Mouse (Mus musculus): ENCODE data around the gene Kif4.

The Kif4 gene

DNA sequence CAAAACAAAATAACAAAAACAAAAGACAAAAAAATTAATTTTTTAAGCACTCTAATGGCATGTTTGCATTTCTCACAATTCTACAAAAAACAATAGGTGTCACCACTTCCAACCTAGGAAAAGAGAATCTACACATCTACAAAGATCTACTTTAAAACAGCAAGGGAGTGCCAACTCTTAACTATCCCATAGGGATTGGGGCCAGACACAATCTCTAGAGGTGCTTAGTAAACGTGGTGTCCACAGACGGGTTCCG lies at the start of gene Kif4:
Gene Kif4 (plus strand): TSS at position 192 of the 256 bp plus-strand sequence.
- DNase-seq (ENCODE audit: low read depth, low spot score): no peak

- no peak for DNase-seq (ENCODE audit: low read depth, low spot score)
These were observed 30.7 kb upstream of the Kif4 start, which contains the start of gene P2ry4 for GRCm38 (mm10) chrX:100594791-100595190. TSS of gene P2ry4 (minus strand) at chrX:100594869.

DNA sequence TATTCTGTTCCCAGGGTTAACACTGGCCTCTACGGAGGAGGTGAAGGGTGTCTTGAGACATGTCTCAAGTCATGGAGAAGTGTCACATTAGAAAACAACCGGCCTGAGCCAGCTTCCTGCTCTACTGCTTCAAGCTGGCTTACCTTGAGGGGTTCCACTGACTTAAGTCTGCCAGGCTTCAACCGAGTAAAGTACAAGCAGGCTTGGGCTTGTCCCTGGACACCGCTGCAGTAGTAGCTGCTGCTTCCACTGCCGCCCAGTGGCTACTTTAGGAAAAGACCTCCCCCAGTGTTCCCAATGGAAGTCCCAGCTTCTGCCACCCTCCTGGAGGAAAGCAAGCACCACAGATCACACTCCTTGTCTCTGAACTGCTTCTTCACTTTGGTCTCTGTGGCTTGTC lies 28.1 kb upstream of the Kif4 start:
- no peak for DNase-seq (ENCODE audit: low read depth, low spot score)

DNA sequence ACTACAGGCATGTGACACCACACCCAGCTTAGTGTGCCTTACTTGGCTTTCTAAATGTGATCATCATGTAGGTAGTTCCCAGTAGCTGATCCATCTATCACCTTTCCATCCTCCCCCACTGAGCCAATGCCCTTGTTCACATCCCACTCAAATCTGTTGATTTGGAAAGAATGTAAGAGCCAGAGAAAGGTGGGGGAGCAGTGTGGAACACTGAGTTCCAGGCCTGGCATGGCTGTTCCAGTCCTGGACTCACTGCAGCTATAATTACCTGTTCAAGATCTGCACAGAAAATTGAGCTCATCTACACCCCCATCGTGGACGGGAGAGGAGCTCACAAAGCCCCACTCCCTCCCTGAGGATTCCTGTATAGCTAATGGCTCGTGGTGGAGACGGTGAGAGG lies 25.8 kb upstream of the Kif4 start:
- no peak for DNase-seq (ENCODE audit: low read depth, low spot score)

- no peak for DNase-seq (ENCODE audit: low read depth, low spot score)
These were observed 20.2 kb upstream of the Kif4 start, which contains the start of gene Arr3 for GRCm38 (mm10) chrX:100605314-100605713. TSS of gene Arr3 (plus strand) at chrX:100605497.

DNA sequence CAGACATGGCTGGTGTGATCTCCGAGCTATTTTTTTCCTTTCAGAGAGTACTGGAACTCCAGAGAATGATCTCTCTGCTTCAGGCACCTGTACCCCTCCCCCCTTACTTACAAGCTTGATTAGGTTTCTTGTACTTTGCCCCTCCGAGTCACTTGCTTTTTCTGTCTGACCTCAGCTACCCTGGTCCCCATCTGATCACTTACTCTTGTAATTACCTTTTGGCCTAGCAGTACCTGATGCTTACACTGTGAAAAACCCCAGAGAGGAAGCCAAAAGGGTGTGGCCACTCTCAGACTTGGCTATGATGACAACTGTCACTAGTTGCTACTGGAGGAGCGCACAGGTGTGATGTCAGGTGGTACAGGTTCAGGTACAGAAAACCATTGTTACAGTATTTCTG lies 7.0 kb upstream of the Kif4 start:
- no peak for DNase-seq (ENCODE audit: low read depth, low spot score)

GRCm38 (mm10) chrX:100621366-100621765 lies 4.2 kb upstream of the Kif4 start:
- DNase-seq (ENCODE audit: low read depth, low spot score): no peak

DNA sequence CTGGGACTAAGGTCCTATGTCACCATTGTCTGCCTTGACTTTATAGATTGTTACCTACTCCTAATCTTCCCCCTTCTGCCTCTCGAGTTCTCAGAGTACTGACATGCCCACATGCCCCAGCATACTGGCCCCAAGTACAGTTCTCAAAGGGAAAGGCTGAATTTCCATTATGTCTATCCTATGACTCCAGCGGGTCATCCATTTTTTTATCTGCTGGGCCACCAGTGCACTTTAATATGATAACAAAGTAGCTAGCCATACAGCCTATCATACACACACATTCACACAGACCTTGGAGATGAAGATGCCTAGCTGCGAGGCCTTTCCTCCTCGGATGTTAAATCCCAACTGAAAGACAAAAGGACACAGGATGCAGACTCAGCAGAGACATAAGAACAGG lies 1.3 kb upstream of the Kif4 start:
- no peak for DNase-seq (ENCODE audit: low read depth, low spot score)

- DNase-seq (ENCODE audit: low read depth, low spot score): no peak
These were observed 391 bp upstream of the Kif4 start for GRCm38 (mm10) chrX:100625146-100625545.

GRCm38 (mm10) chrX:100625802-100626793 lies 561 bp downstream of the Kif4 start, which contains the start of gene Pdzd11:
TSS of gene Pdzd11 (minus strand) at chrX:100626568.
- peak; percentile 80 for DNase-seq (ENCODE audit: low read depth, low spot score)

DNA sequence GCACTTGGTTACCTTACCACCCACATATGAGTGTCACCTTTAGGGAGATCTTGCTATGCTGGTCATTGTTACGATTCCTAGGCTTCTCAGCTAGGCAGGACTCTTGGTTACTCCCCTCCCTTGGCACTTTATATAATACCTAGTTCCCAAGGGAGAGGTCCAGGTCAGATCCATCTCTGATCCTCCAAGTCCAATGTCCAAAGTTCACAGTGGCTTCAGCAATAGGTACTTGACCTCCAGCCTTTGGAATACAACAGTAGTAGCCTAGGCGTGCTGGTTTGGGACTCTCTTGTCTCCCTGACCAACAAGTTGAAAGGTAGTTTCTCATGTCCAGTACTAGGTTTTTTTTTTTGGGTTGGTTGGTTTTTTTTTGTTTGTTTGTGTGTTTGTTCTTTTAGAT lies 3.5 kb downstream of the Kif4 start:
- no peak for DNase-seq (ENCODE audit: low read depth, low spot score)

GRCm38 (mm10) chrX:100638477-100638876 lies 12.9 kb downstream of the Kif4 start:
- DNase-seq (ENCODE audit: low read depth, low spot score): no peak

- no peak for DNase-seq (ENCODE audit: low read depth, low spot score)
These were observed 27.3 kb downstream of the Kif4 start for GRCm38 (mm10) chrX:100652848-100653247.

DNA sequence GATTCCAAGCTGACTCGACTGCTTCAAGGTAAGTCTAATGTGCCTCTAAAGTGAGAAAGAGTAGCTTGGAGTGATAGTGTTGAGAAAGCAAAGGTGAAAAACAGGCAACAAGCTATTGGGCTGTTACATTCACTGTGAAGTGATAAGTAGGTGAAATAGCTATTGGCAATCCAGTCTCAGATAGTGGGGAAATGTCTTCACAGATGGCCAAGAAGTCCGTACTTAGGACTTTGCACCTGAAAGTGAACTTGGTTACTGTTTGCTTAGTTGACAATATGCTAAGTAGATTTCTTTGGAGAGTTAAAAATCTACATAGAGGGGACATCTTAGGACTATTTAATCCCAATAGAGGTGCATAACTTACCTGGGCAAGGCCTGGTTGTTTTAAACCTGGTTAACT lies 39.3 kb downstream of the Kif4 start:
- no peak for DNase-seq (ENCODE audit: low read depth, low spot score)

DNA sequence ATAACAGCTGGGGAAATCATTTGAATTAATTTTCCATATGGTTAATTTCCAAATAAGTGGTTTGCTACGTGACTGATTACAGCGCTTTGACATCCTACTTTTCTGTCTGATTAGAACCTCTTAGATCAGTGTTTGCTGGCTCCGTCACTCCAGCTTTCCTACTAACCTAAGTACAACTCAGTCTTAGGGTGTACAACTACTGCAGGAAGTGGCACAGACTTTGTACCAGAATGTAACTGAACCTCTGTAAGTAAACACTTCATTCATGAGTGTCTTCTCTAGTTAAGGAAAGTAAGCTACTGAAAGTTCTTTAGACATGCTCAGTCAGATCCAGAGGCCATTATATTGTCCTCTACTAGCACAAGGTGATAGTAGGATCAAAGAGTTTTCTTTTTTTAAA lies 52.7 kb downstream of the Kif4 start:
- no peak for DNase-seq (ENCODE audit: low read depth, low spot score)

DNA sequence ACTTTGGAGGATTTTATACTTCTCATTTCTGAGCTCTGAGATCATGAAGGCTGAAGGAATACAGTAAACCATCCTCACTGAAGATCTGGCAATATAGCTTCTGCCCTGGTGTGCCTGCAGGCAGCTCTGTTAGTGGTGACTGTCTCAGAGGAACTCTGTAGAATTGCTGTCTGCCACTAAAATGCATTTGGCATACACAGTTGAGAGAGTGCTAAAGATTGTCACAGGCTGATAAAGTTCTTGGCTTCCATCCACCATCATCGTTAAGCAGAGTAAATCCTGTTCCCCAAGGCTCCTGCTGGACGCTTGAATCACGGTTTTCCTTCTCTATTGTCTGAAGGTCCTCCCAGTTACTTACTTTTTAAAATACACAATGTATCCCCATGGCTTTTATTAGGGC lies 61.0 kb downstream of the Kif4 start:
- DNase-seq (ENCODE audit: low read depth, low spot score): no peak

DNA sequence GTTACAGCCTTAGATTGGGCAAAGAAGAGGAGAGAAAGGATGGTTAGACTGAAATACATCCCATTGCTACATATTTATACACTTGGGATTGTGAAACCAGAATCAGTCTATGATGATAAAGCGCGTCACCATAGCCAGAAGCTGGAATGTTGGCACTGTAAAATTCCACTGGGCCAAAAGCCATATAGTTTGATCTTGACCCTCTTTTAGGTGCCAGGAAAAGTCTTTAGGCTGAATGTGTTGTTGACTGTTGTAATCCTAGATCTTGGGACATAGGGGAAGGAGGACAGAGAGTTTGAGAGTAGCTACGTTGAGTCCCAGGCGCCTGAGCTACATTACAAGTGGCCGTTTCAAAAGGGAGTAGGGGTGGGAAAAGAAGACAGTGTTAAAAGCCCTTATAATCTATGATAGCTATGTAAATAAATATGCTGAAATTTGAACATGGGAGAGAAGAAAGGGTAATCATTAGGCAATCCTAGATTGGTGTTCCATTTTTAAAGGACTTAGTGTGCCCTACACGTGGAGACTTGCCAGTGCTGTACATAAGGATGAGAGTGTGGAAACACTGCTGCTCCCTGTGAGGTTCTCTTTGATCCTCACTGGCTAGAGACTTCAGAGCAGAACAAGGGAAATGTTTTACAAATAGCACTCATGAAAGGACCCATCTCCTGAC lies 62.0 kb downstream of the Kif4 start:
- DNase-seq (ENCODE audit: low read depth, low spot score): no peak

DNA sequence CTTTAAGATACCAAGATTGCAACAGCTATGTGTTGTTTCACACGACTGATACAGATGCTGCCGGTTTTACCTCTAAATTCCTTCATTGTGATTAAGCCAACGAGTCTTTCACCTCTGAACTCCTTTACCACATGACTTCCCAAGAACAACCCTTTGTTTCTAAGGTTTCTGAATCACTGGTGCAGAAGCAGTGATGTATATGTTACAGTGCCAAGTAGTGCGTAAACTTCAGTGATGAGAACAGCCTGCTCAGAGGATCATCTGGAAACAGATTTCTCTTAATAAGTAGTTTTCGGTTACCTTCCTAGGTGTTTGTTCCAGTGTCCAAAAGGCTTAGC lies 62.5 kb downstream of the Kif4 start:
- no peak for DNase-seq (ENCODE audit: low read depth, low spot score)

- no peak for DNase-seq (ENCODE audit: low read depth, low spot score)
These were observed 71.2 kb downstream of the Kif4 start for GRCm38 (mm10) chrX:100696776-100697175.

GRCm38 (mm10) chrX:100708032-100708431 lies 82.5 kb downstream of the Kif4 start:
- no peak for DNase-seq (ENCODE audit: low read depth, low spot score)

DNA sequence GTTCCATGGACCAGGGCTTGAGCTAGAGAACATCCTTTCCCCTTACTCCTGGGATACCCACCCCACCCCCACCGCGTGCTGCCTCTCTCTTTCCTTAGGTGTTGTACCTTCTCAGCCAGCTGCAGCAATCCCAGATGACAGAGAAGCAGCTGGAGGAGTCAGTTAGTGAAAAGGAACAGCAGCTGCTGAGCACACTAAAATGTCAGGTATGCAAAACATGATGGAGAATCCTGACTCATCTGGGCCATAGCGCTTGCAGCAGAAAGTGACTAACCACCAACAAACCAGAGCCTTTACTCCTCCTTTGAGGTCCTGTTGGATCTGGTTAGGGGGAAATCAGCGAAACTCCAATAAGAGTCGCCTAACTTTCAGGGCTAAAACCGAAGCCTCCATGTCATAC lies 90.6 kb downstream of the Kif4 start:
- DNase-seq (ENCODE audit: low read depth, low spot score): no peak

GRCm38 (mm10) chrX:100728947-100729346 lies 103.4 kb downstream of the Kif4 start:
- DNase-seq (ENCODE audit: low read depth, low spot score): no peak

- no peak for DNase-seq (ENCODE audit: low read depth, low spot score)
These were observed 104.2 kb downstream of the Kif4 start, which contains the start of gene Gdpd2 for GRCm38 (mm10) chrX:100729665-100730188. TSS of gene Gdpd2 (plus strand) at chrX:100729873.

Data from brain, embryonic 18.5 days (tissue).